Mouse (Mus musculus): ENCODE data around the gene Nav2.

Nav2 gene

GRCm38 (mm10) chr7:49232969-49233368, 324.5 kb downstream of the Nav2 start:
- no peak for DNase-seq

- DNase-seq: no peak
Measured at GRCm38 (mm10) chr7:49234288-49234687, 325.8 kb downstream of the Nav2 start.

GRCm38 (mm10) chr7:49235271-49235681, 326.8 kb downstream of the Nav2 start:
- no peak for DNase-seq

- no peak for DNase-seq
Measured at GRCm38 (mm10) chr7:49235821-49236220, 327.3 kb downstream of the Nav2 start.

GRCm38 (mm10) chr7:49240461-49240860, 331.9 kb downstream of the Nav2 start:
- no peak for DNase-seq

- DNase-seq: no peak
Measured at GRCm38 (mm10) chr7:49241229-49241751, 332.8 kb downstream of the Nav2 start.

- DNase-seq: no peak
Measured at GRCm38 (mm10) chr7:49242261-49242660, 333.7 kb downstream of the Nav2 start.

GRCm38 (mm10) chr7:49243079-49243478, 334.6 kb downstream of the Nav2 start:
- DNase-seq: no peak

GRCm38 (mm10) chr7:49245537-49246239, 337.2 kb downstream of the Nav2 start:
- peak; percentile 93 for DNase-seq

GRCm38 (mm10) chr7:49246240-49246578, 337.7 kb downstream of the Nav2 start:
- DNase-seq: no peak

- DNase-seq: peak; percentile 76
Measured at GRCm38 (mm10) chr7:49246584-49247481, 338.3 kb downstream of the Nav2 start.

GRCm38 (mm10) chr7:49247744-49248331, 339.3 kb downstream of the Nav2 start:
- peak; percentile 95 for DNase-seq

GRCm38 (mm10) chr7:49248333-49249086, 340.0 kb downstream of the Nav2 start:
- DNase-seq: peak; percentile 82

- DNase-seq: peak; percentile 57
Measured at GRCm38 (mm10) chr7:49249462-49249861, 340.9 kb downstream of the Nav2 start.

GRCm38 (mm10) chr7:49249996-49250395, 341.5 kb downstream of the Nav2 start:
- peak; percentile 87 for DNase-seq

- DNase-seq: peak; percentile 50
Measured at GRCm38 (mm10) chr7:49250581-49251307, 342.2 kb downstream of the Nav2 start.

GRCm38 (mm10) chr7:49251308-49251638, 342.8 kb downstream of the Nav2 start:
- peak; percentile 16 for DNase-seq

GRCm38 (mm10) chr7:49252444-49252843, 343.9 kb downstream of the Nav2 start:
- peak; percentile 15 for DNase-seq

GRCm38 (mm10) chr7:49252902-49253301, 344.4 kb downstream of the Nav2 start:
- peak; percentile 11 for DNase-seq

GRCm38 (mm10) chr7:49255053-49255452, 346.5 kb downstream of the Nav2 start:
- DNase-seq: peak; percentile 25

- DNase-seq: peak; percentile 51
Measured at GRCm38 (mm10) chr7:49257234-49257906, 348.9 kb downstream of the Nav2 start.

Data from cerebellum, adult 11-12 months (tissue).